Mouse (Mus musculus) neural tube, embryonic 14.5 days (tissue): Measurements from ENCODE around the gene Tra2b. TPM values are rescaled to one million over a fixed set of nuclear protein-coding genes. Genes with fewer than 3 reads are reported as not detected.
"Not testable (repeated sequence)": the region's sequence is repeated elsewhere in the genome, so short reads cannot be mapped to it uniquely, and the experiment has no call there.

Source experiments
- ATAC-seq: fragments of 200-750 bp; cut with Nextera tagmentation; 2 replicates; pipeline ENCODE4 v1.8.0; 2017; ENCODE audit warnings: low read depth, mild to moderate bottlenecking, moderate TSS enrichment, moderate library complexity
- H3K27ac ChIP-seq: fragments of 300-500 bp; sonication (generic); 2 replicates; pipeline ENCODE4 v1.5.1; 2014; ENCODE audit warnings: low read depth, mild to moderate bottlenecking, control low read depth, low read length, moderate library complexity, mixed read lengths
- H3K27me3 ChIP-seq: fragments of 300-500 bp; sonication (generic); 2 replicates; pipeline ENCODE4 v1.6.1; 2014; ENCODE audit warnings: low read length; ENCODE audit not compliant: control insufficient read depth, insufficient read depth
- H3K36me3 ChIP-seq: fragments of 300-500 bp; sonication (generic); 2 replicates; pipeline ENCODE4 v1.6.1; 2014; ENCODE audit warnings: low read length, mixed read lengths; ENCODE audit not compliant: control insufficient read depth, insufficient read depth
- H3K4me1 ChIP-seq: fragments of 300-500 bp; sonication (generic); 2 replicates; pipeline ENCODE4 v1.6.1; 2014; ENCODE audit warnings: low read length; ENCODE audit not compliant: control insufficient read depth, insufficient read depth
- H3K4me2 ChIP-seq: fragments of 300-500 bp; sonication (generic); 2 replicates; pipeline ENCODE4 v1.6.1; 2014; ENCODE audit warnings: mild to moderate bottlenecking, low read depth, low read length, control low read depth
- H3K4me3 ChIP-seq: fragments of 300-500 bp; sonication (generic); 2 replicates; pipeline ENCODE4 v1.5.1; 2014; ENCODE audit warnings: low read depth, low read length, control low read depth, mixed read lengths
- H3K9ac ChIP-seq: fragments of 300-500 bp; sonication (generic); replicated peaks from 2 replicates; pipeline ENCODE4 v1.6.1; 2014; ENCODE audit warnings: low read depth, mild to moderate bottlenecking, control low read depth, low read length, mixed read lengths
- H3K9me3 ChIP-seq: fragments of 300-500 bp; sonication (generic); 2 replicates; pipeline ENCODE4 v1.6.1; 2016; ENCODE audit warnings: low read length; ENCODE audit not compliant: control insufficient read depth
- WGBS: fragments of 180-500 bp; shearing (Covaris S2); extraction: QIAGEN DNeasy Blood & Tissue Kit; methylation state at CpG from one replicate; pipeline ENCODE4 v1.1.7; 2014; 5-methylcytosine and 5-hydroxymethylcytosine counted together
- polyA plus RNA-seq: library from polyadenylated mRNA; unstranded; fragments of >200 nt; fragmentation: Nextera tagmentation; extraction: Ambion mirVana; gene quantifications from 2 replicates; pipeline ENCODE4 v1.2.1, GENCODE M21; 2014

The Tra2b gene
- polyA plus RNA-seq, 1 experiment from 2014 or later = 250 TPM

DNA sequence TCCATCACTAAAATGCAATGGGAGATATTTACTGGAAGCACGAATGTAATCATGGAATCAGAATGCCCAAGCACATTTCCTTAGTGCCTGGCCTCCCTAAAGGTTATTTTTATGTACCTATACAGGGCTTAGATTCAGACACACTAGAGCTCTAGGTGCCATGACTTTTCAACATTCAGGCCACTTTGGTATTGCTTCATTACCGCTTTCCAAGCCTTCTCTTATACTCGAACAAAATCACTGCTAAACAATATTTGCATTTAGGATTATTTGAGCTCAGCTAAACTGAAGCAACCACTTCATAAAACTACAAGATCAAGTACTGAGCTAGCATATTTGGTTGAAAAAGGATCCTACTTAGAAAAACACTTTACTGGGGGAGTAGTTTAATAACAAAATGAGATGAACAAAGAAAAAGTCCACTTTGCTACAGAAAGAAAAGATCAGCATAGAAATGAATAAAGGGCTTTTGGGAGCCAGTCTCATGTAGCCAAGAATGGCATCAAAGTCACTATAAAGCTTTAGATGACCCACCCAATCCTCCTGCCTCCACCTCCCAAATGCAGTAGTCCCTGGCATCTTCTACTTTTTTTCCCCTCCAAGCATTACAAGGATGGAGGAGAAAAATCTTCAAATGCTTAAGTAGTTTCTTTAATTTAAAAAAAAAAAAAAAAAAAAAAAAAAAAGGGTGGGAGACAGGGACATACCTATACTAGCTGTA is 5.2 kb downstream of the Tra2b start:
- 55% methylated on average over 3 of the region's 3 CpGs for WGBS
- H3K4me2 ChIP-seq = no peak overlapping the region
- no peak overlapping the region for H3K27ac ChIP-seq
- no peak for ATAC-seq
- H3K27me3 ChIP-seq = no peaks in the 10 kb centered on the region
- no peak overlapping the region for H3K4me3 ChIP-seq
- H3K9me3 ChIP-seq = no peaks in the 10 kb centered on the region
- no peak overlapping the region for H3K9ac ChIP-seq
- no peaks in the 10 kb centered on the region for H3K36me3 ChIP-seq
- peaks cover 45% of the 10 kb centered on the region for H3K4me1 ChIP-seq

- H3K4me2 ChIP-seq, H3K27me3 ChIP-seq, H3K4me3 ChIP-seq, ATAC-seq, H3K9me3 ChIP-seq, H3K27ac ChIP-seq, H3K9ac ChIP-seq: not testable (repeated sequence)
- 89% methylated on average over 6 of the region's 6 CpGs for WGBS
- peaks cover 41% of the 10 kb centered on the region for H3K36me3 ChIP-seq
- H3K4me1 ChIP-seq = peaks cover 14% of the 10 kb centered on the region
Observed at GRCm38 (mm10) chr16:22252255-22252654, 13.6 kb downstream of the Tra2b start.

GRCm38 (mm10) chr16:22250307-22250706 is 15.5 kb downstream of the Tra2b start:
- Histone ChIP-seq H3K4me3 (no peak overlapping the region), H3K27me3 (no peaks in the 10 kb centered on the region), H3K27ac (no peak overlapping the region), H3K36me3 (peaks cover 43% of the 10 kb centered on the region), H3K9ac (no peak overlapping the region), H3K4me1 (no peaks in the 10 kb centered on the region), H3K4me2 (no peak overlapping the region), H3K9me3 (no peaks in the 10 kb centered on the region)
- no peak for ATAC-seq
- WGBS = 92% methylated on average over 5 of the region's 5 CpGs

DNA sequence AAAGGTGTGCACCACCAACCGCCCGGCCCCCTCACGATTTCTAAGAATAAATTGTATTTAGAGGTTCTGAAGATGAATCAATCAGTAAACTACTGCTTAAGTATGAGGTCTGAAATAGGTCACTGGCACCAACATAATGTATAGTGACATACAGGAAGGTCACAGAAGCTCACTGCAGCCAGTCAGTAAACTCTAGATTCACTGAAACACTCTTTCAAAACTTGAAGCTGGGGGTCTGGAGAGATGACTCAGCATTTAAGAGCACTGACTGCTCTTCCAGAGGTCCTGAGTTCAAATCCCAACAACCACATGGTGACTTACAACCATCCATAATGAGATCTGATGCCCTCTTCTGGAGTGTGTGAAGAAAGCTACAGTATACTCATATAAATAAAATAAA is 16.1 kb downstream of the Tra2b start:
- Histone ChIP-seq H3K36me3 (peaks cover 48% of the 10 kb centered on the region), H3K4me3 (no peak overlapping the region), H3K4me2 (no peak overlapping the region), H3K9me3 (no peaks in the 10 kb centered on the region), H3K27me3 (no peaks in the 10 kb centered on the region), H3K27ac (no peak overlapping the region), H3K9ac (no peak overlapping the region), H3K4me1 (no peaks in the 10 kb centered on the region)
- no peak for ATAC-seq
- WGBS = 96% methylated on average over 3 of the region's 3 CpGs

DNA sequence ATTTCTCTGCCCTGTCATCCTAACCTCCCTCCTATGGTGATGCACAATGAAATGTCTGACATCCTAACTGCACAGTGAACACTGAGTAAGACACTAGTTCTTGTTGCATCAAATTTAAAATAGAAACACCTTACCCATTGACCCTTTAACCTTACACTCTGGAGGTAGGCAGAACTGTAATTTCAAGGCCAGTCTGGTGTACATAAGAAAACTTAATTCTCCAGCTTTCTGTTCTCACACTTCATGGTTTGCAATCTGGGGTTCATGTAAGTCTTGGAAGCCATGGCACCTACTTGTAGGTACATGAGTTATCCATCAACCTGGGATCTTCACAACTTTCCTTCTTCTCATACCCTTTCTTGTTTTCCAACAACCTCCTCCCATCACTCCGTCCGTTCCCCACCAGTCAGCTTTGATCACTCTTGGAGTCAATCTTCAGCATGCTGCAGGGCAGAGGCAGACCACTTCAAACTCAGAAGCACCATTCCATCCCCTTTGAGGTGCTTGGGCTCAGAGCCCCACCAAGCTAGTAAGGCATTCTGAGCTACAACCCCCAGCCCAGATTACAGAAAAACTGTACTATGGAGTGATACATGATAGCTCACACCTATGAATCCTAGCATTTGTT is 23.5 kb downstream of the Tra2b start:
- WGBS = 96% methylated on average over 2 of the region's 2 CpGs
- no peaks in the 10 kb centered on the region for H3K27me3 ChIP-seq
- H3K4me1 ChIP-seq = no peaks in the 10 kb centered on the region
- no peak overlapping the region for H3K27ac ChIP-seq
- no peak for ATAC-seq
- no peaks in the 10 kb centered on the region for H3K9me3 ChIP-seq
- no peak overlapping the region for H3K4me3 ChIP-seq
- no peak overlapping the region for H3K9ac ChIP-seq
- no peak overlapping the region for H3K4me2 ChIP-seq
- peaks cover 39% of the 10 kb centered on the region for H3K36me3 ChIP-seq

DNA sequence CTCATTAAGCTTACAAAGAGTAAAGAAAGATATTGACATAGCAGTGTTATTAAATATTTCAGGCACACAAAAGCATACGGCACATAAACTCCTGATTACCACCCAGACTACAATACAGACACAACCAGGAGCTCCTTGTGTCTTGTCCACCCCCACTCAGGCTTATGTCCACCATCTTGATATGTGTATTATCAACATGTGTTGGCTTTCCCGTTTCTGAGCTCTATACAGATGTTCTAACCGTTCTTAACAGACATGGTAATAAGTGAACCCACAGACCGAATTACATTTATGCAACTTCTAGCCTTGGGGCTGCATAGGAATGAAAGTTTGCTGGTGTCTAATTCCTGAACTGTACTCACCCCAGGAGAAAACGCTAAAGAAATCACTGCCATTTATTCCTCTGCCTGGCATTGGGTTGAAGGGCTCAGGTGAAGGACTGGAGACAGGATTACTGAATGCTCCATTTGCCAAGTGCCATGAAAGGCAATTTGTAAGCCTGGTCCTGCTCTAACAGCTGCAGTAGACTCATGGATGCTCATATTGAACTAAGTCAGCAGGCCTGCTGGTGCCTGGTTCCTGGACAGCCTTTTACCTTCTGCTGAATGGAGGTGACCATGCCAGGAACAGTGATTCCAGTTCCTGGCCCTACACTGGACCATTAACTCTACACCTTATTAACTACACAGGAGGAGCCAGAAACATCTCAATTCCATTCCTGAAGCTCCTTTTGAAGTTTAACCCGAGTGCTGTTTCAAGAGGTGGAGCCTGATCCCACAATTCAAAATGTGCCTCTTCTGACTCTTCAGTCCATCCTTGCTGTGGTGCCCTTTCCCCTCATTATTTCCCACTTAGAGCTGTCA is 24.2 kb downstream of the Tra2b start:
- H3K4me3 ChIP-seq = no peak overlapping the region
- H3K4me2 ChIP-seq = no peak overlapping the region
- no peak for ATAC-seq
- no peak overlapping the region for H3K9ac ChIP-seq
- no peaks in the 10 kb centered on the region for H3K9me3 ChIP-seq
- H3K4me1 ChIP-seq = no peaks in the 10 kb centered on the region
- H3K36me3 ChIP-seq = peaks cover 39% of the 10 kb centered on the region
- H3K27ac ChIP-seq = no peak overlapping the region
- WGBS = 80% methylated on average over 6 of the region's 6 CpGs
- H3K27me3 ChIP-seq = no peaks in the 10 kb centered on the region

GRCm38 (mm10) chr16:22240856-22241255 is 24.9 kb downstream of the Tra2b start:
- H3K4me3 ChIP-seq = no peak overlapping the region
- no peak for ATAC-seq
- H3K27ac ChIP-seq = no peak overlapping the region
- no peaks in the 10 kb centered on the region for H3K4me1 ChIP-seq
- H3K27me3 ChIP-seq = no peaks in the 10 kb centered on the region
- H3K4me2 ChIP-seq = no peak overlapping the region
- H3K36me3 ChIP-seq = peaks cover 39% of the 10 kb centered on the region
- WGBS = 92% methylated on average over 5 of the region's 5 CpGs
- H3K9me3 ChIP-seq = no peaks in the 10 kb centered on the region
- no peak overlapping the region for H3K9ac ChIP-seq

DNA sequence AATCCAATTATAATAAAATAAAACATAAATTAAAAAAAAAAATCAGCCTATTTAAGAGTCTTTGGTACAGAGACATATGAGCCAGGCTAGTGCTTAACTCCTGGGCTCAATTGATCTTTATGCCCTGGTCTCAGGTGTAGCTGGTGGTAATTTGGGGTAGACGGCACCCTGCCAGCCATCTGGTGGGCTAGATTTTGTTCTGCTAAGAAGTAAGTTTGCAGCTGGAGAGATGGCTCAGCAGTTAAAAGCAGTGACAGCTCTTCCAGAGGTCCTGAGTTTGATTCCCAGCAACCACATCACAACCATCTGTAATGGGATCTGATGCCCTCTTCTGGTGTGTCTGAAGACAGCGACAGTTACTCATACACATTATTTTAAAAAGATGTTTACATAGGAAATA is 25.8 kb downstream of the Tra2b start:
- H3K27me3 ChIP-seq = no peaks in the 10 kb centered on the region
- no peaks in the 10 kb centered on the region for H3K4me1 ChIP-seq
- H3K4me2 ChIP-seq = no peak overlapping the region
- no peak overlapping the region for H3K27ac ChIP-seq
- ATAC-seq = no peak
- no peak overlapping the region for H3K4me3 ChIP-seq
- H3K9me3 ChIP-seq = no peaks in the 10 kb centered on the region
- H3K9ac ChIP-seq = no peak overlapping the region
- peaks cover 33% of the 10 kb centered on the region for H3K36me3 ChIP-seq
- WGBS = 83% methylated on average over 2 of the region's 2 CpGs
